Mouse (Mus musculus) left cerebral cortex, postnatal 25 days (tissue): ENCODE data around the gene Nrbf2. TPM values are rescaled to one million over a fixed set of nuclear protein-coding genes. Genes with fewer than 3 reads are reported as not detected.

Experiments used
- DNase-seq, 2 experiments: peaks; one replicate each; pipeline ENCODE4 v3.0.0; 2022; ENCODE audit warnings: low spot score in 2 of 2, mixed read lengths in 1 of 2
- intact Hi-C: fragments of 180-260 bp; cut with DNase I; formaldehyde crosslinking; loops from one replicate; pipeline ENCODE4 v1.15.1; 2025
- total RNA-seq, 2 experiments: library from RNA; stranded (reverse); gene quantifications; 2 replicates each; pipeline ENCODE4 v1.2.3; 2021

Gene Nrbf2
- total RNA-seq, 2 experiments from 2014 or later: 16.6 to 19.1 TPM

DNA sequence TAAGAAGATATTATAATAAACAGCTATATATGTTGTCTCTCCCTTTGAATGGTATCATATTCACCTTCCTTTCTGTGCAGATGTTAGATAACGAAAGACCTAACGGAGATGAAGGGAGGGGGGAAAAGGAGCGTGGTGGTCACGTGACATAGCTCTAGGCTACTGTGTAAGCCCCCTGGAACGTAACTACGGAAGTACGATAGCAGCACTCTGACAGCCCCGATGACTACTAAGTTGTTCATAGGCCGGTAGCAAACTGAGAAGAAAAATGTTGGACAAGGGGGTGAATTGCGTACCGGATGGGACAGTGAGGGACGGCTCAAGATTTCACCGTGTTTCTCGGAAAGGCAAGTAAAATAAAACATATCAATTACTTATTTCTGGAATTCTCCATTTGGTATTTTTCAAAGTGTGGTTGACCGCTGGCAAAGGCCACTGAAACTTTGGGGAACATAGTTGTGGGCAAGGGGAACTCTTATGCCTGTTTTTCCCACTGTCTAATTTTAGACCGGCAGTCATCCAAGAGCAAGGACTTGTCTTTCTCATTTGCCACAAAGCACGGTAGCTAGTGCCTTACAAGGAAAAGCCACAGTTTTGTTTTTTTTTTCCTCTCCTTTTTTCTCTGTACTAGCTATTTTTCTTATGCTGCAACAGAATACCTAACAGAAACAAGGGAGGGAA is 12.2 kb upstream of the Nrbf2 start:
- intact Hi-C loops: no loop called here
- DNase-seq: no peak

DNA sequence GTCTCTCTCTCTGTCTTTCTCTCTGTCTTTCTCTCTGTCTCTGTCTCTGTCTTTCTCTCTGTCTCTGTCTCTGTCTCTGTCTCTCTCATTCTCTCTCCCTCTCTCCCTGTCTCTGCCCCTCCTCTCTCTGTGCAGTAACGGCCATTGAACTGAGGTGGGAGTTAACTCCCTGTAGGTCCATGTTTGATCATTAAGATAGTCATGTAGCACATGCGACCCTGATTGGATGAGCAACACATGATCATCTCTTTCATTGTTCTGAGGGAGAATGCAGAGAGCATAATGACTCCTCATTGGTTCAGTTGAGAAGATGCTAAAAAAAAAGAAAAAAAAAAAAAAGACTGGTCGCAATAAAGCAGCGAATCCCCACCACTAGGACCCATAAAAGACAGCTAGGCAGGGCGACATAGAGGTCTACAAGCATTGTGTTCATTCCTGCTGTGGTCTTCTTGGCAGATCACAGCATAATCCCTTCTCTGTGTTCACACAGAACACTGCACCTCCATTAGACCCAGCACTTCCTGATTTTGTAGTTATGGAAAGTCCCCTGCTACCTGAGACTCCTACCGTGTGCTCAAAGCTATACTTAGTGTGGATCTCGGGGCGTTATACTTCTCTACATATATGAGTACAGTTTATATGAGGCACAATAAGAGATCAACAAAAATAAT is 11.5 kb upstream of the Nrbf2 start:
- DNase-seq: no peak
- intact Hi-C loops: no loop called here

DNA sequence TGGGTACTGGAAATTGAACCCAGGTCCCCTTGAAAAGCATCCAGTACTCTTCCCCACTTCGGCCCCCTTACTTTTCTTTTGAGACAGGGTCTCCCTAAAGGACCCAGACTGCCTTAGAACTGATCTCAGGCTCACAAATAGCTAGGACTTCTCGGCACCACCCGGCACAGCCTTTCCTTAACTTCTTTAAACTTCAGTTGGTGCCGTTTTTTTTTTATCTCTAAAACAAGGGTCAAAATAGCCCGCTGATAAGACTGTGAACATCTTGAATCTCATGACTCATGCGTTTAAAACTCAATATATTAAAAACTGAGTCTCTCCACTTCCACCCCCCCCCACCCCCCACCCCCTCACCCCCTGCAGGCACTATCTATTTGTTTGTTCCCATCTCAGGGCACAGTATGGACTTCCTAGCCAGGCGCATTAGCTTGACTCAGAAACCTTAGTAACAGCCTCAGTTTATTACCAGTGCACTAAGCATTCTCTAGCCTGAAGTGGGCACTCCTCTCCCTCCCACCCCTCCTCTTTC is 10.9 kb upstream of the Nrbf2 start:
- no peak for DNase-seq

DNA sequence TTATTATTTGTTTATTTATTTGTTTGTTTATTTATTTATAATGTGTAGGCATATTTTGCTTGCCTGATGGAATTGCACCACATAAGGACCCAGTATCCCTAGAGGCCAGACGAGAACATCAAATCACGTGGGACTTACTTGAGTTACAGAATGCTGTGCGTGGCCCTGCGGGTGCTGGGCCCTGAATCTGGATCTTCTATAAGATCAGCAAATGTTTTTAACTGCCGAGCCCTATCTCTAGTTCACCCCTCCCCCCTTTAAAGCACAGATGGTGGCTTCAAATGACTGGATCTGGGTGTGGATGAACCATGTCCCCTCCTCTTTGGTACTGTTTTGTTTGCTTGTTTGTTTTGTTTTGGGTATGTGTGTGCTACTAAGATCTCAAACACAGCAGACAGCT is 10.2 kb upstream of the Nrbf2 start:
- intact Hi-C loops: no loop called here
- DNase-seq: no peak

More for the DNA sequence above, 10.9 kb upstream of the Nrbf2 start:
- intact Hi-C loops: no loop called here

DNA sequence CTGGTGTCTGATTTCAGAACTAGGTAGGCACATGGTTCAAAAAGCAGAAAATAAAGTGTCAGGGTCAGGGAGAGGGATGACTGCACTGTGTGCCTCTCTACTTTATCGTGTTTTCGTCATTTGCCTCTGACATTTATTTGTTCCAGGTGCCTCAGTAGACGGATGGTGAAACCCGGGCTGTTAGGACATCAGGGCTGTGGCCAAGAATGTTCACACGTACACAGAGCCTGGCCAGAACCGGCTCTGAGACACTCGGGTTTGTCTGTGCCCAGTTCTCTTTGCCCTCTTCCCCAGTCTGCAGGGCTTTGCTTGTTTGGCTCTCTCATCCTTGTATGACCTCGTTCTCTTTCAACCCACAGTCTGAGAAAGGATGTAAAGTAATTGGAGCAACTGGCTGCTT is 6.0 kb upstream of the Nrbf2 start:
- no peak for DNase-seq
- intact Hi-C loops: no loop called here

GRCm38 (mm10) chr10:67290622-67291021 is 5.5 kb upstream of the Nrbf2 start:
- DNase-seq: no peak
- intact Hi-C loops: no loop called here

GRCm38 (mm10) chr10:67287877-67288276 is 2.8 kb upstream of the Nrbf2 start:
- DNase-seq: peak; percentile 57 to 78
- intact Hi-C loops: no loop called here

- intact Hi-C loops: no loop called here
- DNase-seq: no peak
Observed at GRCm38 (mm10) chr10:67284761-67285175, 337 bp downstream of the Nrbf2 start.

DNA sequence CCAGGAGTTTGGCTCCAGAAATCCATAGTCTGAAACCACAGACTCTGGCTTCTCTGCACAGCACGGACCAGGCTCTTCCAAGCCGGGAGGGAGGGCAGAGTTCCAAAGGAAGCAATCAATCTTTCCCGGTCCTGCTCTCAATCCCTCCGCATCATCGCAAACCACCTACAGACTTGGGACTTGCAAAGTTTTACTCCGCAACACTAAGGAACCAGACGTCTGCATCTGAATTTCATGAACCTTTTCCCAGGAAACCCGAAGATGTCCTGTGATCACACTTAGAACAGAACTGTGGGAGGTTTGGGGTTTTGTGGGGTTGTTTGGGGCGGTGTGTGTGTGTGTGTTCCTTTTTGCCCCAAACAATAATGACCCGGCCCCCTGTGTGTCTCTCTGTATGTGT is 794 bp downstream of the Nrbf2 start:
- intact Hi-C loops: no loop called here
- DNase-seq: peak in 1 of 2 experiments; percentile 26

GRCm38 (mm10) chr10:67283516-67283915 is 1.6 kb downstream of the Nrbf2 start:
- DNase-seq: no peak
- intact Hi-C loops: no loop called here

GRCm38 (mm10) chr10:67282531-67282930 is 2.6 kb downstream of the Nrbf2 start:
- intact Hi-C loops: no loop called here
- DNase-seq: no peak

GRCm38 (mm10) chr10:67281852-67282251 is 3.3 kb downstream of the Nrbf2 start:
- intact Hi-C loops: no loop called here

DNA sequence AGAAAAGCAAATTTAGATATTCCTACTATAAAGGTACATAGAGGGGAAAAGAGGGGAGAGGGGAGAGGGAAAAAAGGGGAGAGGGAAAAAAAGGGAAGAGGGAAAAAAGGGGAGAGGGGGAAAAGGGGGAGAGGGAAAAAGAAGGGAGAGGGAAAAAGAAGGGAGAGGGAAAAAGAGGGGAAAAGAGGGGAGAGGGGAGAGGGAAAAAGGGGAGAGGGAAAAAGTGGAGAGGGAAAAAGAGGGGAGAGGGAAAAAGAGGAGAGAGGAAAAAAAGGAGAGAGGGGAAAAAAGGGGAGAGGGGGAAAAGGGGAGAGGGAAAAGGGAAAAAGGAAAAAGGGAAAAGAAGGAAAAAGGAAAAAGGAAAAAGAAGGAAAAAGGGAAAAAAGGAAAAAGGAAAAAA is 9.2 kb downstream of the Nrbf2 start:
- DNase-seq: no peak
- intact Hi-C loops: no loop called here

More at GRCm38 (mm10) chr10:67281852-67282251, 3.3 kb downstream of the Nrbf2 start:
- DNase-seq: no peak

DNA sequence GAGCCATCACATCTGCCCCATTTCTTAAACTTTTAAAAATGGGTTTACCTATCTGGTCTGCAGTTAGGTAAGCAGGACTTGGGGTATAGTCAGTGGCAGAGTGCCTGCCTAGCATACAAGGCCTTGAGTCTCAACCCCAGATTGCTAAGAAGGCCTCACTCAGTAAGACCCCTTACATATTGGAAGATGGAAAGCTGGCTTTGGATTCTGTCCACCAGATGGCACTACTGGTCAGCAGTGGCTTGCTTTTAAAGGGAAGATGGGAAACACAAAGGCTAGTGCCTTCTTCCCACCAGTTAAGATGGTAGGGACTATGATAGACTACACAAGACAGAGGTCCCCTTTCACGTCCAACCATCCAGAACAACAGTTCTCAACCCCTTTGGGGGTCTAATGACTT is 20.3 kb downstream of the Nrbf2 start:
- DNase-seq: peak; percentile 45 to 59
- intact Hi-C loops: loop anchor here (2.0 kb wide), 1 partner anchor 46 kb away; no protein-coding TSS in a partner anchor

DNA sequence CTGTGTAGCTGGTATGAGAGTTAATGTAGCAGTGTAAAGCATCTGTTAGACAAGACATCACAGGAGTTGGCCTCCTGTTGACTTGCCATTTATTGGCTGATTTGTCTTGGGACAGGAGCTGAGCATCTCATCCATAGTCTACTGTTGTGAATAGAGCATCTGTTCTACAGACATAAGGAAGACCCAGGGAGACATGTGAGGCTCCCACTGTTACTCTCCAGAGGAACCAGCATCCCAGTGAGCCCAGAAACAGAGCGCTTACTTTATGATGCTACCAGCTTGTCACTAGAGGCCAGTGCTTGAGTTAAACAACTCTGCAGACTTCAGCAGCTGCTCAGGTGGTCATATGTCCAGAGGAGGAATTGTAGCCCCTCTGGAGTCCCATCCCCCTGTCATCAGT is 32.0 kb downstream of the Nrbf2 start:
- DNase-seq: no peak
- intact Hi-C loops: loop anchor here (10.0 kb wide), 1 partner anchor 348 kb away; no protein-coding TSS in a partner anchor

DNA sequence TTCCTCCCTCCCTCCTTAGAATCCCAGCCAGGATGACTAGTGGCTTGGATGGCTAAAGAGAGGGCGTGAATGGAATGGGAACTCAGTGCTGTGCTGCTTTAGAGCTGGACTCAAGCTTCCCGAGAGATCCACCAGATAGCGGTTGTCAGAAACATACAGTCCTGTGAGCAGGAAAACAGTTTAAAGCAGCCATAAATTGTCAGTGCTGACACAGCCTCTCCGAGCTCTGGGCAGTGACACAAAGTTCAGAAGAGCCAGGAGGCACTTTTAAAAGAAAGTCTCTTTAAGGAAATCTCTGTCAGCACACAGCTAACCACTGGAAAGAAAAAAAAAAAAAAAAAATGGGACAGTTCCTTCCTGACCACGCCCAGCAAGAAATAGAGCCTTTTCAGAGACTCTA is 32.8 kb downstream of the Nrbf2 start:
- DNase-seq: no peak
- intact Hi-C loops: loop anchor here (10.0 kb wide), 1 partner anchor 348 kb away; no protein-coding TSS in a partner anchor

GRCm38 (mm10) chr10:67250846-67251245 is 34.3 kb downstream of the Nrbf2 start:
- intact Hi-C loops: loop anchor here (10.0 kb wide), 1 partner anchor 346 kb away; no protein-coding TSS in a partner anchor

GRCm38 (mm10) chr10:67249486-67249885 is 35.6 kb downstream of the Nrbf2 start:
- intact Hi-C loops: no loop called here
- peak in 1 of 2 experiments; percentile 83 for DNase-seq

More at GRCm38 (mm10) chr10:67250846-67251245, 34.3 kb downstream of the Nrbf2 start:
- DNase-seq: no peak

- intact Hi-C loops: no loop called here
- no peak for DNase-seq
Observed at GRCm38 (mm10) chr10:67247145-67247544, 38.0 kb downstream of the Nrbf2 start.

DNA sequence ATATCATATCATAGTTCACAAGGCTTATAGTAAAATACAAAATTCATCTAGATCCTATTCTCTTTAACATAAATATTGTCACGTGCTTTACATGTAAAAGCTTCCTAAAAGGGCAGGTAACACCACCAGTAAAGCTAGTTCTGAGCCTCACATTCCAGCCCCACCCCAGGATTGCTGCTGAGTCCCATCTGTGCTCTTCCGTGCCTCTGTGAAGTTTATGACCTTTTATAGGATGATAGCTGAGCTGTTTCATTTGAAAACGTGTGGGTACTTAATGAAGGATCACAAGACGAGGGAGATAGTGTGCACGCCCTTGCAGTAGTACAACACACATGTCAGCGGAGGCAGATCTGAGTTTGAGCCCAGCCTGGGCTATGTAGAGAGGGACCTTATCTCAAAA is 54.7 kb downstream of the Nrbf2 start:
- intact Hi-C loops: no loop called here
- DNase-seq: no peak

- no peak for DNase-seq
- intact Hi-C loops: no loop called here
Observed at GRCm38 (mm10) chr10:67226543-67226942, 58.6 kb downstream of the Nrbf2 start.
